Mouse (Mus musculus) neural tube, embryonic 15.5 days (tissue): ENCODE data around the gene Gm16181. TPM values are rescaled to one million over a fixed set of nuclear protein-coding genes. Genes with fewer than 3 reads are reported as not detected.

Source experiments
- ATAC-seq: fragments of 200-750 bp; cut with Nextera tagmentation; 2 replicates; pipeline ENCODE4 v1.8.0; 2017; ENCODE audit warnings: mild to moderate bottlenecking, moderate TSS enrichment, moderate library complexity; ENCODE audit not compliant: low FRiP score
- H3K27ac ChIP-seq: fragments of 300-500 bp; sonication (generic); replicated peaks from 2 replicates; pipeline ENCODE4 v1.5.1; 2015; ENCODE audit warnings: mild to moderate bottlenecking, inconsistent platforms
- H3K27me3 ChIP-seq: fragments of 300-500 bp; sonication (generic); replicated peaks from 2 replicates; pipeline ENCODE4 v1.6.1; 2015; ENCODE audit warnings: inconsistent platforms
- H3K36me3 ChIP-seq: fragments of 300-500 bp; sonication (generic); 2 replicates; pipeline ENCODE4 v1.6.1; 2015; ENCODE audit warnings: inconsistent platforms
- H3K4me1 ChIP-seq: fragments of 300-500 bp; sonication (generic); 2 replicates; pipeline ENCODE4 v1.6.1; 2015; ENCODE audit warnings: inconsistent platforms
- H3K4me2 ChIP-seq: fragments of 300-500 bp; sonication (generic); 2 replicates; pipeline ENCODE4 v1.6.1; 2015; ENCODE audit warnings: inconsistent platforms, mild to moderate bottlenecking, moderate library complexity
- H3K4me3 ChIP-seq: fragments of 300-500 bp; sonication (generic); replicated peaks from 2 replicates; pipeline ENCODE4 v1.5.1; 2015; ENCODE audit warnings: mild to moderate bottlenecking, inconsistent platforms
- H3K9ac ChIP-seq: fragments of 300-500 bp; sonication (generic); replicated peaks from 2 replicates; pipeline ENCODE4 v1.6.1; 2015; ENCODE audit warnings: mild to moderate bottlenecking, inconsistent platforms
- H3K9me3 ChIP-seq: fragments of 300-500 bp; sonication (generic); replicated peaks from 2 replicates; pipeline ENCODE4 v1.6.1; 2016; ENCODE audit warnings: inconsistent platforms
- WGBS: fragments of 180-500 bp; shearing (Covaris S2); methylation state at CpG from one replicate; pipeline ENCODE4 v1.1.7; 2015; ENCODE audit warnings: mixed read lengths; 5-methylcytosine and 5-hydroxymethylcytosine counted together
- polyA plus RNA-seq: library from polyadenylated mRNA; unstranded; fragments of >200 nt; fragmentation: Nextera tagmentation; extraction: Ambion mirVana; gene quantifications from 2 replicates; pipeline ENCODE4 v1.2.1, GENCODE M21; 2015

The Gm16181 gene
- polyA plus RNA-seq, 1 experiment from 2014 or later, result not detected

DNA sequence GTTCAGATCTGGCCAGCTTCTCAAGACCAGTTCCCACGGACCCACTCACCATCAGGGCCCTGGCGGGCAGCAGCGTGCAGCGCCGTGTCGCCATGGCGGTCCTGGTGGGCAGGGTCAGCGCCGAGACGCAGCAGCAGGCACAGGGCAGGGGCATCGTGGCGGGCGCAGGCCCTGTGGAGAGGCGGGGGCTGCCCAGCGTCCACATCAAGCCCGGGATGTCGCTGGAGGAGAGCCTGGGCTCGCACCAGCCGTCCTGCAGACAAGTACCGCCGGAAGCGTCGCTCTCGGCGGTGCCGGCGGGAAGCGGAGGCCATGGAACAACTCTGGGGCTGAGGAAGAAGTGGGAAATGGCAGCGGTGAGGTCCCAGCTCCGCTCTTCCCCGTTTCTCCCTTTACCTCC, 14.3 kb downstream of the Gm16181 start:
- Histone ChIP-seq H3K27ac (peak overlapping the region; percentile 92), H3K4me3 (peak overlapping the region; percentile 54), H3K4me2 (peak overlapping the region; percentile 95), H3K27me3 (no peaks in the 10 kb centered on the region), H3K36me3 (peaks cover 15% of the 10 kb centered on the region), H3K9me3 (no peaks in the 10 kb centered on the region), H3K9ac (peak overlapping the region; percentile 68), H3K4me1 (peaks cover 50% of the 10 kb centered on the region)
- ATAC-seq, result no peak
- WGBS, result 7% methylated on average over 31 of the region's 31 CpGs

DNA sequence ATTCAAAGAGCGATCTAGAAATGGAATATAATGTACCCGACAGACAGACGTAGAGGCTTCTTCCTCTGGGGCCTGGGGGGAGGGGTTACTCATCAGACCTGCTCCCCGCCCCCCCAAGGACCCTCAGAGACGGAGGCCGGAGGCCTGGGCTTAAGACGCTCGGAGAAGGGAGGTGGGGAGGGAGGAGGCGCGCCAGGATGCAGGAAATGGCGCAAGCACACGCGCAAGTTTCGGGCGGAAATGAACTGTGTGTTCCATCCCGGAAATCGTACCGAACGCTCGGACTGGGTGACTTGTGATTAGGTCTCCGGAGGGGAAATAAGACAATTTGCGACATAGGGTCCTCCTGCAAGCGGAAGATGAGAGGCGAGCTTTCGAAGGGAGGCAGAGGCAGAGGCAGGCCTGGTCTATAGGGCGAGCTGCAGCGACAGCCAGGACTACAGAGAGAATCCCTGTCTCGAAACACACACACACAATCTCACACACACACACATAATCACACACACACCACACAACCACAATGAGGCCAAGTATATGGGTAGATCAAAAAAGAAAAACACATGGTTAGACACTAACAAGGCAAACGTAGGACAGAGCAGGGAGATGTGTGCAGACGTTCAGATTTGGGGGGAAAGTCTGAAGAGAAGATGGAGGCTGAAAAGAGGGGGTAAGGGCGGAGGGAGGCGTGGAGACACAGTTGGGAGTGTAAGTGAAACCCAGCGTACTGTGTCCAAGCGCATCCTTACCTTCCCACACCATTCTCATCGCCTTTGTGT, 15.2 kb downstream of the Gm16181 start, which contains the start of gene Nfkbil1:
Gene Nfkbil1 (minus strand): TSS at position 179 of the 776 bp plus-strand sequence.
- Histone ChIP-seq H3K9ac (peak within 1 kb of the TSS; percentile 68), H3K36me3 (peaks cover 9% of the 10 kb centered on the region), H3K9me3 (no peaks in the 10 kb centered on the region), H3K4me3 (peak within 1 kb of the TSS; percentile 54), H3K27me3 (no peaks in the 10 kb centered on the region), H3K4me1 (peaks cover 59% of the 10 kb centered on the region), H3K4me2 (peak within 1 kb of the TSS; percentile 95), H3K27ac (peak within 1 kb of the TSS; percentile 92)
- ATAC-seq, result peak; percentile 85
- under 1% methylated on average over 35 of the region's 35 CpGs for WGBS

DNA sequence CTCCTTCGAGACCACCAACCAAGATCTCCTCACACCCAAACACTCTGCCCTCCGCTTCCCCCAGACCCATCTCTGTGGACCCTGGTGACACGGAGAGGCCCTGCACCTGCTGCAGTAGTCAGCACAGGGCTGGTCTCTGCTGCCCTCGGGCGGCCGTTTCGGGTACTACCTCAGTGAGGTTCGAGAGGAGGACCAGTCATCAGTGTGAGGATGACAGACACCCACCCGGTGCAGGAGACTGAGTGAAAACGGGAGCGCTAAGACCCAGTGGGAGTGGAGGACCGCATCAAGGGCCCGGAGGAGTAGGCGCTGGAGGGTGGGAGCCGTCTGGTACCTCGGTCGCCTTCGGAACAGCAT, 15.7 kb downstream of the Gm16181 start:
- H3K36me3 ChIP-seq, result peaks cover 4% of the 10 kb centered on the region
- WGBS, result under 1% methylated on average over 18 of the region's 18 CpGs
- peak overlapping the region; percentile 68 for H3K9ac ChIP-seq
- H3K27me3 ChIP-seq, result no peaks in the 10 kb centered on the region
- peak overlapping the region; percentile 92 for H3K27ac ChIP-seq
- peak overlapping the region; percentile 54 for H3K4me3 ChIP-seq
- ATAC-seq, result peak; percentile 85
- peak overlapping the region; percentile 95 for H3K4me2 ChIP-seq
- H3K4me1 ChIP-seq, result peaks cover 61% of the 10 kb centered on the region
- no peaks in the 10 kb centered on the region for H3K9me3 ChIP-seq

DNA sequence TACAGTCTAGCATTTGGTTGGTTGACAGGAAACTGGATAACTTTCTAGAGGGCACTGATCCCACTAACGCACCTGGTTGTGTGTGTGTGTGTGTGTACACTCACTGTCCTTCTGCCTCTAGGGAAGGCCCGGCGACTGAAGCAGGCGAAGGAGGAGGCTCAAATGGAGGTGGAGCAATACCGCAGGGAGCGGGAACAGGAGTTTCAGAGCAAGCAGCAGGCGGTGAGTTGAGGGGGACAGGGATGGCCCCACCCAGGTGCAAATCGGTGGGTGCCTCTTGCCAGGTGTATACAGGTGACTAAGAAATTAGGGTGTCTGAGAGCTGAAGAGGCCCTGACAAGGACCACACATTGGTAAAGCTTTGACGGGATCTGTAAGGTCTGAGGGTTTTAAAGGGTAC, 16.4 kb downstream of the Gm16181 start:
- H3K27ac ChIP-seq, result peak overlapping the region; percentile 92
- peak overlapping the region; percentile 54 for H3K4me3 ChIP-seq
- WGBS, result 68% methylated on average over 9 of the region's 9 CpGs
- no peaks in the 10 kb centered on the region for H3K27me3 ChIP-seq
- H3K9ac ChIP-seq, result peak overlapping the region; percentile 68
- peak overlapping the region; percentile 95 for H3K4me2 ChIP-seq
- H3K4me1 ChIP-seq, result peaks cover 56% of the 10 kb centered on the region
- ATAC-seq, result no peak
- H3K36me3 ChIP-seq, result peaks cover 4% of the 10 kb centered on the region
- no peaks in the 10 kb centered on the region for H3K9me3 ChIP-seq

DNA sequence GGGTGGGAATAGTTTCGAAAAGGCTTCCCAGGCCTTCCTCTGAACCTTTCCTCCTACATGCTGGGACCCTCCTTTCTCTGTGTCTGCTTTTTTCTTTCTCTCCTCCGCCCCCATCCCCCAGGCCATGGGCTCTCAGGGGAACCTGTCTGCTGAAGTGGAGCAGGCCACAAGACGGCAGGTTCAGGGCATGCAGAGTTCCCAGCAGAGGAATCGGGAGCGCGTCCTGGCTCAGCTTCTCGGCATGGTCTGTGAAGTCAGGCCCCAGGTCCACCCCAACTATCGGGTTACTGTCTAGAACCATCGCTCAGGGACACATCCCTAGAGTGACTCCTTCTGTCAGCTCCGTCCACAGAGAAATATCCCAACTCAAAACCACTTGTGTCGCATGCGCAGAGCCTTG, 16.9 kb downstream of the Gm16181 start:
- WGBS, result 91% methylated on average over 12 of the region's 12 CpGs
- 0 out of 2 replicates have a peak overlapping the region, but pooled peaks have one; percentile 92 for H3K27ac ChIP-seq

DNA sequence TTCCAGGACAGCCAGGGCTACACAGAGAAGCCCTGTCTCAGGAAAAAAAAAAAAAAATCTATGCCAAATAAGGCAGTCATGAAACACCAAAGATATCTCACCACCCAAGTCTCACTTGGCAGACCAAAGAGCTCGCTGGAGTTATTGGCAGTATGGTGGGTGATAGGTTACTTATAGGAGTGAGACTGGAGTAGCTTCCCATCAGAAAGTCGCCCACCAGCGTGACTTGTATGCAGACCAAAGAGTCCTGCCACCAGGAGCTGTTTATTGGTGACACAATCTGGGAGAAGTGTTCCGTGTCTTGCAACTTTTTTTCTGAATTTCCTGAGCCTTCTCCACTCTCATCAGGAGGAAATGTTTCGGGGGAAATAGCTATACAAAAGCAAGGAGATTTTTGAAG, 19.1 kb downstream of the Gm16181 start:
- Histone ChIP-seq H3K9ac (no peak overlapping the region), H3K4me2 (no peak overlapping the region), H3K27ac (no peak overlapping the region), H3K36me3 (peaks cover 12% of the 10 kb centered on the region), H3K9me3 (no peaks in the 10 kb centered on the region), H3K4me1 (peaks cover 48% of the 10 kb centered on the region), H3K4me3 (no peak overlapping the region), H3K27me3 (no peaks in the 10 kb centered on the region)
- ATAC-seq, result no peak
- WGBS, result 86% methylated on average over 5 of the region's 5 CpGs

More for the DNA sequence above, 16.9 kb downstream of the Gm16181 start:
- Histone ChIP-seq H3K4me1 (peaks cover 51% of the 10 kb centered on the region), H3K4me3 (peak overlapping the region; percentile 54), H3K27me3 (no peaks in the 10 kb centered on the region), H3K4me2 (peak overlapping the region; percentile 95), H3K36me3 (peaks cover 4% of the 10 kb centered on the region), H3K9me3 (no peaks in the 10 kb centered on the region), H3K9ac (peak overlapping the region; percentile 68; the same call in 1 of the 2 replicates)
- ATAC-seq, result no peak

DNA sequence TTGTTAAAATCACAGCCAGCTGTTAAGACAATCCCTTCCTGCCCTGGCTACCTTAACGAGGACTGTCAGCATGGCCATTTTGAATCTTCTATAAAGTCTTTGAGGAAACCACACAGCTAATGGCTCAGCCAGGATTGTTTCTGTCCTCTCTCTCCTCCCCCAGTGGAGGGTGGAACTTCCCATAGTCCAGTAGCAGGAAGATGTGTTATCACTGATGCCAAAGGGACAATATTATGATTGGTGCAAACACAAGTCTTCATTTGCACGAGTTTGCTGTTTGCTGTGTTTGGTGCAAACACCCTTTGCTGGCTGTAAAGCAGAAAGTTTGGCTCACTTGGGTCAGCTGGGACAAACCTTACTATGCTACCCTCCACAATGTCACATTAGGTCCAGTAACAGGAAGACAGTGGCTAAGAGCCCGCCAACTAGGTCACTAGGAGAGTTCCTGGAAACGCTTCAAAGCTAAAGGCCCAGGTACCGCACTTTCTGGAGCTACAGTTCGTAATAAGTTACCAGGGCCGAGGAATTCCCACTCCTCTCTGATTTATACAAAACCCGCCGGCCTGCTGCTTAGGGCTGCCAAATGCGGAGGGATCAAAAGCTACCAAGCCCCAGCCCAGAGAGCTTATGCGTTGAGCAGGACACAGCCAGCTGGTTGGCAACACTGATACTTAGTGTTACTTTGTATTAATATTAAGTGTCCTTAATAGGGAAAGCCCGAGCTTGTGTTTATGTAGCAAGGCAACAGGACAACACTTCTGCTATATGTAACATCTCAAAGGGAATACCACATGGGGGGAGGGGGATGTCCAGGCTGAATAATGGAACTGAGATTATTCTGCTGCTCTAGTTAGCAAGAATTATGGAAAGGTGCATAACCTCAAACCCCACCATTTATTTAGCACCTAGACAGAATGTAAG, 20.0 kb downstream of the Gm16181 start:
- peaks cover 52% of the 10 kb centered on the region for H3K4me1 ChIP-seq
- H3K4me3 ChIP-seq, result peak overlapping the region; percentile 58
- WGBS, result 30% methylated on average over 12 of the region's 12 CpGs
- ATAC-seq, result peak; percentile 1; the same call in 1 of the 2 replicates
- no peaks in the 10 kb centered on the region for H3K27me3 ChIP-seq
- peak overlapping the region; percentile 81 for H3K9ac ChIP-seq
- H3K9me3 ChIP-seq, result no peaks in the 10 kb centered on the region
- peaks cover 22% of the 10 kb centered on the region for H3K36me3 ChIP-seq
- H3K27ac ChIP-seq, result peak overlapping the region; percentile 96
- peak overlapping the region; percentile 91 for H3K4me2 ChIP-seq

DNA sequence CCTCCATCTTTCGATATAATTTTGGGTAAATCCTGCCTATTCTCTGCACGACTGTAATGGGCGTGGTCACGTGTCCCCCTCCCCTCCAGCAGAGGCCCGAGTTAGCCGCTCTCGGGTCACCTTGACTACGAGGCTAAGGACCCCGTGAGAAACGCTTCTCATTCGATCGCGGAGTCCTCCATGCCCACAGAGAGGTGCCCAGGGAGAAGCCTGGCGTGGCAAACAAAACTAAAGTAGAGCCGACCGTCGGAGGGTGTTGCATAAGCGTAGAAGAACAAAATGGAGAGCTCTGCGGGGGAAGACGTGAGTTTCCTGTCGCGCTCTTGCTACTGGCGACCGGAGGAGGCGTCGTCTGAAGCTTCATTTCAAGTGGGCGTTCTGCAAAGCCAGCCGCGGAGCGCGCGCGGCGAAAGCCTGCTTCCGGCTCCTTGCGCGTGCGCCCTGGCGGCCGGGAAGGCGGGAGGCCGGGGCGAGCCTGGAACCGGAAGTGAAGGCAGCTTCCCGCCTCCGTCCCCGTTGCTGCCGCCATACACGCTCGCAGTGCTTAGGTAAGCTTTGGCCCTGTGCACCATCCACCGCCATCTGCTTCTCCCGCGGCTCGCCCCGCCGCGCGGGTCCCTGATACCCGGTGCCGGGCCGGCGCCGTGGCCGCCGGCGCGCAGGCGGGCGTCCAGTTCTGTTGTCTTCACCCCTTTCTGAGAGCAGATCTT, 20.8 kb downstream of the Gm16181 start, which contains the start of gene Ddx39b:
Gene Ddx39b (plus strand): TSS at position 442 of the 710 bp plus-strand sequence.
- Histone ChIP-seq H3K36me3 (peaks cover 30% of the 10 kb centered on the region), H3K4me1 (peaks cover 60% of the 10 kb centered on the region), H3K27me3 (no peaks in the 10 kb centered on the region), H3K4me3 (peak within 1 kb of the TSS; percentile 58), H3K27ac (peak within 1 kb of the TSS; percentile 96), H3K9ac (peak within 1 kb of the TSS; percentile 81), H3K9me3 (no peaks in the 10 kb centered on the region), H3K4me2 (peak within 1 kb of the TSS; percentile 91)
- peak; percentile 90 for ATAC-seq
- under 1% methylated on average over 69 of the region's 69 CpGs for WGBS

DNA sequence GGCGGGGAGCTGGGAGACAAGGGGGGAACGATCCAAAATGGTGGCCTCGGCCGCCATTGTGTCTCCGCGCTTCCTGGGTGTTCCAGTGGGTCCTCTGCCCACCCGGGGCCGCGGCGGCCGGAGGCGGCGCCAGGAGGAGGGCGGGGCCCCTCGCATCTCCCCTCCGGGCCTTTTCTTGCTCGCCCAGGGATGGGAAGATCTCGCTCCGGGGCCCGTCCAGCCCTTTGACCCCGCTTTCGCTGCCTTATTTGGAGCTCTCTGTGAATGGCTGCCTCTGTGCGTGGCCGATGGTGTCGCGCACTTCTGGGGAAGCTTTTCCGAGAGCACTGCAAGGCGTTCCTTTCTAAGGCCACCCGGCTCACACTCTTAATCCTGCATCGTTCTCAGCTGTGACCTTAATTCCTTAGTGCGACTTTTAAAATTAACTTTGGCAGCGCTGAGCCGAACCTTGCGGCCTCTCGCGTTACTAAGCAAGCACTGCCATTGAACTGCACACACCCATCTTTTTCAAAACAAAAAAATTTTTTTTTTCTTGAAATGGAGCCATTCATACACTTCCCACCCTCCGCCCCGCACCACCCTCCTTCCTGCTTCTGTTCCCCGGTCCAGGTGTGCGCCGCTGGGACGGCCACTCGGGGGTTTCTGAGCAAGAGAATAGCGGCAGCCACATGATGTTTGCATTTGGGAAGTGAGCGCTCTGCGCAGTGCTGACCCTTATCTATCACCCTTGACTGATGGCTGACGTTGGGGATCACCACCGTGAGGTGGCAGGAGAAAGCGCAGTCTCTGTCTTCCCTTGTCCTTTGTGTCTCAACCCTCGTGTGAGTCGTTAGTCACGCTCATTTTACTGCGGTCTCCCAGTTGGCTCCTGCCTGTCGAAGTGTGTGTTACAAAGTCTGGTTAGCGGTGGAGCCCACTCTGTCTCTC, 21.6 kb downstream of the Gm16181 start:
- H3K36me3 ChIP-seq, result peaks cover 38% of the 10 kb centered on the region
- H3K4me2 ChIP-seq, result peak overlapping the region; percentile 91
- peak overlapping the region; percentile 81 for H3K9ac ChIP-seq
- H3K27ac ChIP-seq, result peak overlapping the region; percentile 96
- peak; percentile 43 for ATAC-seq
- H3K4me3 ChIP-seq, result peak overlapping the region; percentile 58
- H3K4me1 ChIP-seq, result peaks cover 58% of the 10 kb centered on the region
- under 1% methylated on average over 49 of the region's 55 CpGs for WGBS
- no peaks in the 10 kb centered on the region for H3K27me3 ChIP-seq
- H3K9me3 ChIP-seq, result no peaks in the 10 kb centered on the region

DNA sequence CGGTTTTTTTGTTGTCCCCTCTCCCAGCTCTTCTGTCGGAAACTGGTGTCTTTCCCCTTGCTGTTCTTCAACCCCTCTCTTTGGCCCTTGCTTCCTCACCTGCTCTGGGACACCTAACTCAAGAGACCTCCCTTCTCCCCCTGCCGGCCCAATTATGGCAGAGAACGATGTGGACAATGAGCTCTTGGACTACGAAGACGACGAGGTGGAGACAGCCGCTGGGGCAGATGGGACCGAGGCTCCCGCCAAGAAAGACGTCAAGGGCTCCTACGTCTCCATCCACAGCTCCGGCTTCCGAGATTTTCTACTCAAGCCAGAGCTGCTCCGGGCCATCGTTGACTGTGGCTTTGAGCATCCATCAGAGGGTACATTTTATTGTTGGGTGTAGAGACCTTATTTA, 22.5 kb downstream of the Gm16181 start:
- H3K27me3 ChIP-seq, result no peaks in the 10 kb centered on the region
- H3K9ac ChIP-seq, result peak overlapping the region; percentile 81
- under 1% methylated on average over 16 of the region's 16 CpGs for WGBS
- H3K36me3 ChIP-seq, result peaks cover 46% of the 10 kb centered on the region
- peak overlapping the region; percentile 58 for H3K4me3 ChIP-seq
- H3K4me1 ChIP-seq, result peaks cover 58% of the 10 kb centered on the region
- no peak for ATAC-seq
- H3K27ac ChIP-seq, result peak overlapping the region; percentile 96
- H3K9me3 ChIP-seq, result no peaks in the 10 kb centered on the region
- peak overlapping the region; percentile 91 for H3K4me2 ChIP-seq
